Mouse (Mus musculus): ENCODE measurements around the gene Rmnd5a. TPM values are rescaled to one million over a fixed set of nuclear protein-coding genes. Genes with fewer than 3 reads are reported as not detected.
"Not testable (repeated sequence)": the region's sequence is repeated elsewhere in the genome, so short reads cannot be mapped to it uniquely, and the experiment has no call there.

The Rmnd5a gene
- total and polyA plus RNA-seq, 3 experiments = 22.6 to 497 (median 23.3) TPM

DNA sequence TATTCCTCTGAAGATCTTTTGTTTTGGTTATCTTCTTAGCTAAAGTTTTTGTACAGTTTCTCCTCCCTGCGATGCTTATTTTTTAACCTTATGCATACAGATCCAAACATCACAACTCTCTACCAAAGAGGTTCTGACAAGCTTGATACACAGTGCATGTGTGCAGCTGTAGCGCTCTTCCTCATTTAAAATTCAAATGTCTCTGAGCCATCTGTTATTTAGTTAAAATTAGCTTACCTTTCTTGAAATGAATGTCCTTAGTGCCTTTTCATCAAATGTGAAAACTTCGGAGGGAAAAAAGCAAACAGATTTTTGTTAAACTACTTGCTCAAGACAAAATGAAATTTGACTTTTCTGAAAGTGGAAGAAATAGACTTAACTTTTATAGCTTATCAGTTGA is 24.7 kb upstream of the Rmnd5a start:
- Histone ChIP-seq H3K4me1 (ENCODE audit: control insufficient read depth in 1 of 2, insufficient read depth in 2 of 2, low read length in 2 of 2) (no peaks in the 10 kb centered on the region), H3K4me3 (ENCODE audit: control insufficient read depth in 1 of 2, insufficient read depth in 1 of 2, low read depth in 2 of 2, low read length in 2 of 2) (no peak overlapping the region), H3K79me2 (ENCODE audit: control insufficient read depth, insufficient read depth, low read length, poor library complexity) (no peaks in the 10 kb centered on the region), H3K27ac (ENCODE audit: control insufficient read depth, low read depth, low read length) (no peak overlapping the region), H3K36me3 (ENCODE audit: control insufficient read depth in 1 of 2, insufficient read depth in 2 of 2, low read length in 2 of 2) (no peaks in the 10 kb centered on the region), H3K9me3 (replicated peaks; ENCODE audit: insufficient read depth, low read length) (no peaks in the 10 kb centered on the region), H3K9ac (ENCODE audit: control insufficient read depth, low read depth, low read length, poor library complexity, severe bottlenecking) (no peak overlapping the region), H3K27me3 (ENCODE audit: control insufficient read depth in 1 of 2, insufficient read depth in 2 of 2, low read length in 2 of 2) (no peaks in the 10 kb centered on the region)
- DNase-seq (ENCODE audit: low read depth, low spot score) = no peak
- TF ChIP-seq UBTF (IDR thresholded peaks at IDR 0.05; ENCODE audit: borderline replicate concordance, insufficient read depth, low read depth, low read length) = no peak

DNA sequence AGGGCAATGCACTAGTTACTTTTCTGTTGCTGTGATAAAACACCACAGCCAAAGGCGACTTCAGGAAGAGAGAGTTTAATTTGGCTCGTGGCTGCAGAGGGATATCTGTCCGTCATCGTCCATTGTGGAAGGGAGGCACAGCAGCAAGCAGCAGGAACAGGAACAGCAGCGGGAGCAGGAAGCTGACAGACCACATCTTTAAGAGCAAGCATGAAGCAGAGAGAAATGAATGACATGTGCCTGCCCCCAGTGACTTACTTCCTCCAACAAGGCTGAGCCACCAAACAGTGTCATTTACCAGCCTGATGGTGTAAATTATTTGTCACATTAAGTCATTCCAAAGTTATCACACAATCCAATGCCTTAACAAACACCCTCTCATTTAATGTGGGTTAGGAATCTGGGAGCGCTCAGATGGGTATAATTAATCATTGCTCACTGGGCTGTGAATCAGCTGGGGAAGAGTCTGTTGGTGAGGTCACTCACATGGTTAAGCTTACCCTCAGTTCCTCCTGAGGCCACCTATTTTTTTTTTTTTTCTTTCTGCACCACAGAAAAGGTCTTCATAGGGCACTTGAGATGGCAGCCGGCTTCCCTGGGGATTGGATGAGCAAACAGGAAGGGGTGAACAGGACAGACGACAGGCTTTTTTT is 17.6 kb upstream of the Rmnd5a start:
- no peaks in the 10 kb centered on the region for H3K27me3 ChIP-seq (ENCODE audit: control insufficient read depth in 1 of 2, insufficient read depth in 2 of 2, low read length in 2 of 2)
- no peaks in the 10 kb centered on the region for H3K9me3 ChIP-seq (replicated peaks; ENCODE audit: insufficient read depth, low read length)
- TF ChIP-seq GABPA (IDR thresholded peaks at IDR 0.05; ENCODE audit: low read depth, low read length) = no peak
- TF ChIP-seq NELFE (IDR thresholded peaks at IDR 0.05; ENCODE audit: low read depth, low read length) = no peak
- TF ChIP-seq USF2 (IDR thresholded peaks at IDR 0.05; ENCODE audit: borderline replicate concordance in 1 of 2, insufficient read depth in 1 of 2, low read depth in 1 of 2, low read length in 2 of 2) = no peak
- no peak for TF ChIP-seq JUND (IDR thresholded peaks at IDR 0.05; ENCODE audit: low read depth, low read length)
- TF ChIP-seq POLR2AphosphoS5 (IDR thresholded peaks at IDR 0.05; ENCODE audit: borderline replicate concordance, low read depth, low read length) = no peak
- no peak for TF ChIP-seq MXI1 (IDR thresholded peaks at IDR 0.05; ENCODE audit: low read depth, low read length)
- TF ChIP-seq TBP (IDR thresholded peaks at IDR 0.05; ENCODE audit: low read depth, low read length) = no peak
- TF ChIP-seq GATA1 (IDR thresholded peaks at IDR 0.05; ENCODE audit: low read depth, low read length) = no peak
- no peak for TF ChIP-seq NRF1 (IDR thresholded peaks at IDR 0.05; ENCODE audit: insufficient read depth, low read depth, low read length, poor library complexity, severe bottlenecking)
- no peak for TF ChIP-seq CHD1 (IDR thresholded peaks at IDR 0.05; ENCODE audit: low read depth, low read length)
- TF ChIP-seq RCOR1 (IDR thresholded peaks at IDR 0.05; ENCODE audit: low read depth, low read length) = no peak
- TF ChIP-seq MEF2A (IDR thresholded peaks at IDR 0.05; ENCODE audit: extremely low read depth, insufficient replicate concordance, low read depth, low read length, poor library complexity, severe bottlenecking) = no peak
- no peak overlapping the region for H3K9ac ChIP-seq (ENCODE audit: control insufficient read depth, low read depth, low read length, poor library complexity, severe bottlenecking)
- peak; percentile 38 for DNase-seq (ENCODE audit: low read depth, low spot score)
- H3K79me2 ChIP-seq (ENCODE audit: control insufficient read depth, insufficient read depth, low read length, poor library complexity) = no peaks in the 10 kb centered on the region
- H3K27ac ChIP-seq (ENCODE audit: control insufficient read depth, low read depth, low read length) = no peak overlapping the region
- H3K4me3 ChIP-seq (ENCODE audit: control insufficient read depth in 1 of 2, insufficient read depth in 1 of 2, low read depth in 2 of 2, low read length in 2 of 2) = no peak overlapping the region
- H3K36me3 ChIP-seq (ENCODE audit: control insufficient read depth in 1 of 2, insufficient read depth in 2 of 2, low read length in 2 of 2) = no peaks in the 10 kb centered on the region
- no peaks in the 10 kb centered on the region for H3K4me1 ChIP-seq (ENCODE audit: control insufficient read depth in 1 of 2, insufficient read depth in 2 of 2, low read length in 2 of 2)

- H3K27me3 ChIP-seq (ENCODE audit: control insufficient read depth in 1 of 2, insufficient read depth in 2 of 2, low read length in 2 of 2); H3K4me3 ChIP-seq (ENCODE audit: control insufficient read depth in 1 of 2, insufficient read depth in 1 of 2, low read depth in 2 of 2, low read length in 2 of 2); H3K36me3 ChIP-seq (ENCODE audit: control insufficient read depth in 1 of 2, insufficient read depth in 2 of 2, low read length in 2 of 2); H3K27ac ChIP-seq (ENCODE audit: control insufficient read depth, low read depth, low read length); DNase-seq (ENCODE audit: low read depth, low spot score); H3K79me2 ChIP-seq (ENCODE audit: control insufficient read depth, insufficient read depth, low read length, poor library complexity); H3K4me1 ChIP-seq (ENCODE audit: control insufficient read depth in 1 of 2, insufficient read depth in 2 of 2, low read length in 2 of 2); H3K9ac ChIP-seq (ENCODE audit: control insufficient read depth, low read depth, low read length, poor library complexity, severe bottlenecking); H3K9me3 ChIP-seq (replicated peaks; ENCODE audit: insufficient read depth, low read length): not testable (repeated sequence)
Observed at GRCm38 (mm10) chr6:71453983-71454739, 13.7 kb upstream of the Rmnd5a start.
